Mouse (Mus musculus) midbrain, postnatal 0 days (tissue): ENCODE measurements around the gene Klf9. TPM values are rescaled to one million over a fixed set of nuclear protein-coding genes. Genes with fewer than 3 reads are reported as not detected.

Source experiments
- ATAC-seq: fragments of 200-750 bp; cut with Nextera tagmentation; 2 replicates; pipeline ENCODE4 v1.8.0; 2017; ENCODE audit warnings: moderate number of reproducible peaks, mild to moderate bottlenecking, moderate TSS enrichment, moderate library complexity; ENCODE audit not compliant: low FRiP score
- DNase-seq: peaks from one replicate; pipeline ENCODE4 v3.0.0-alpha.2; 2015; ENCODE audit warnings: low spot score
- H3K27ac ChIP-seq: fragments of 300-500 bp; sonication (generic); 2 replicates; pipeline ENCODE4 v1.5.1; 2014; ENCODE audit warnings: low read depth, mild to moderate bottlenecking, low read length, mixed read lengths
- H3K27me3 ChIP-seq: fragments of 300-500 bp; sonication (generic); 2 replicates; pipeline ENCODE4 v1.6.1; 2014; ENCODE audit warnings: low read length, control low read depth, mixed read lengths; ENCODE audit not compliant: insufficient read depth
- H3K36me3 ChIP-seq: fragments of 300-500 bp; sonication (generic); 2 replicates; pipeline ENCODE4 v1.6.1; 2014; ENCODE audit warnings: low read length, control low read depth, mixed read lengths; ENCODE audit not compliant: insufficient read depth
- H3K4me1 ChIP-seq: fragments of 300-500 bp; sonication (generic); 2 replicates; pipeline ENCODE4 v1.6.1; 2014; ENCODE audit warnings: mild to moderate bottlenecking, control low read depth, antibody characterized with exemption, low read length, mixed read lengths; ENCODE audit not compliant: insufficient read depth
- H3K4me2 ChIP-seq: fragments of 300-500 bp; sonication (generic); 2 replicates; pipeline ENCODE4 v1.6.1; 2014; ENCODE audit warnings: low read depth, mild to moderate bottlenecking, low read length, mixed read lengths; ENCODE audit not compliant: poor library complexity, severe bottlenecking
- H3K4me3 ChIP-seq: fragments of 300-500 bp; sonication (generic); 2 replicates; pipeline ENCODE4 v1.5.1; 2014; ENCODE audit warnings: low read depth, mild to moderate bottlenecking, low read length, moderate library complexity
- H3K9ac ChIP-seq: fragments of 300-500 bp; sonication (generic); replicated peaks from 2 replicates; pipeline ENCODE4 v1.6.1; 2014; ENCODE audit warnings: mild to moderate bottlenecking, low read length, moderate library complexity, mixed read lengths; ENCODE audit not compliant: poor library complexity, severe bottlenecking
- H3K9me3 ChIP-seq: fragments of 300-500 bp; sonication (generic); 2 replicates; pipeline ENCODE4 v1.6.1; 2016; ENCODE audit warnings: low read length, control low read depth
- CTCF ChIP-seq: IDR thresholded peaks from 2 replicates; pipeline ENCODE4 v1.5.1; 2016; ENCODE audit warnings: antibody characterized with exemption, mild to moderate bottlenecking
- WGBS: fragments of 180-500 bp; shearing (Covaris S2); extraction: QIAGEN DNeasy Blood & Tissue Kit; methylation state at CpG from one replicate; pipeline ENCODE4 v1.1.7; 2014; 5-methylcytosine and 5-hydroxymethylcytosine counted together
- polyA plus RNA-seq: library from polyadenylated mRNA; unstranded; fragments of >200 nt; fragmentation: Nextera tagmentation; extraction: Ambion mirVana; gene quantifications from 2 replicates; pipeline ENCODE4 v1.2.1, GENCODE M21; 2015
- total RNA-seq: library from RNA; depleted of rRNA; stranded (reverse); fragments of >200 nt; gene quantifications from 2 replicates; pipeline ENCODE4 v1.2.3, GENCODE M21; 2014

Klf9 gene
- total and polyA plus RNA-seq, 2 experiments from 2014 or later, result 7.4 to 13.8 TPM

GRCm38 (mm10) chr19:23121875-23122274, 19.2 kb upstream of the Klf9 start:
- Histone ChIP-seq H3K4me1 (no peaks in the 10 kb centered on the region), H3K4me2 (no peak overlapping the region), H3K27me3 (no peaks in the 10 kb centered on the region), H3K4me3 (no peak overlapping the region), H3K36me3 (no peaks in the 10 kb centered on the region), H3K9me3 (no peaks in the 10 kb centered on the region), H3K9ac (no peak overlapping the region), H3K27ac (no peak overlapping the region)
- ATAC-seq (no peak), DNase-seq (no peak)
- TF ChIP-seq CTCF, result no peak
- WGBS, result 44% methylated on average over 10 of the region's 10 CpGs

- Histone ChIP-seq H3K4me3 (no peak overlapping the region), H3K27ac (no peak overlapping the region), H3K4me2 (no peak overlapping the region), H3K36me3 (no peaks in the 10 kb centered on the region), H3K4me1 (no peaks in the 10 kb centered on the region), H3K9me3 (no peaks in the 10 kb centered on the region), H3K9ac (no peak overlapping the region), H3K27me3 (no peaks in the 10 kb centered on the region)
- WGBS, result 87% methylated on average over 7 of the region's 7 CpGs
- TF ChIP-seq CTCF, result no peak
- ATAC-seq (no peak), DNase-seq (no peak)
Measured at GRCm38 (mm10) chr19:23124023-23124550, 16.9 kb upstream of the Klf9 start.

GRCm38 (mm10) chr19:23125227-23126150, 15.5 kb upstream of the Klf9 start:
- H3K36me3 ChIP-seq, result no peaks in the 10 kb centered on the region
- no peak overlapping the region for H3K27ac ChIP-seq
- no peak overlapping the region for H3K9ac ChIP-seq
- ATAC-seq (no peak), DNase-seq (no peak)
- TF ChIP-seq CTCF, result no peak
- no peaks in the 10 kb centered on the region for H3K27me3 ChIP-seq
- no peak overlapping the region for H3K4me3 ChIP-seq
- 76% methylated on average over 9 of the region's 9 CpGs for WGBS
- H3K4me1 ChIP-seq, result no peaks in the 10 kb centered on the region
- H3K4me2 ChIP-seq, result no peak overlapping the region
- H3K9me3 ChIP-seq, result no peaks in the 10 kb centered on the region

GRCm38 (mm10) chr19:23129908-23130307, 11.1 kb upstream of the Klf9 start:
- 97% methylated on average over 2 of the region's 2 CpGs for WGBS
- TF ChIP-seq CTCF, result no peak

GRCm38 (mm10) chr19:23132106-23132635, 8.9 kb upstream of the Klf9 start:
- no peak for TF ChIP-seq CTCF
- 71% methylated on average over 3 of the region's 3 CpGs for WGBS
- ATAC-seq (no peak), DNase-seq (no peak)
- peaks cover 6% of the 10 kb centered on the region for H3K27me3 ChIP-seq
- no peak overlapping the region for H3K27ac ChIP-seq
- peaks cover 8% of the 10 kb centered on the region; the same call in 1 of the 2 replicates for H3K4me1 ChIP-seq
- no peaks in the 10 kb centered on the region for H3K36me3 ChIP-seq
- H3K9ac ChIP-seq, result no peak overlapping the region
- H3K4me2 ChIP-seq, result no peak overlapping the region
- H3K4me3 ChIP-seq, result no peak overlapping the region
- H3K9me3 ChIP-seq, result no peaks in the 10 kb centered on the region

More at GRCm38 (mm10) chr19:23129908-23130307, 11.1 kb upstream of the Klf9 start:
- H3K27me3 ChIP-seq, result peaks cover 5% of the 10 kb centered on the region
- DNase-seq (no peak), ATAC-seq (no peak)
- no peaks in the 10 kb centered on the region for H3K36me3 ChIP-seq
- no peak overlapping the region for H3K4me3 ChIP-seq
- H3K27ac ChIP-seq, result no peak overlapping the region
- no peak overlapping the region for H3K4me2 ChIP-seq
- no peaks in the 10 kb centered on the region for H3K9me3 ChIP-seq
- H3K4me1 ChIP-seq, result no peaks in the 10 kb centered on the region
- H3K9ac ChIP-seq, result no peak overlapping the region
